Mouse (Mus musculus): ENCODE data around the gene Rpl12. TPM values are rescaled to one million over a fixed set of nuclear protein-coding genes. Genes with fewer than 3 reads are reported as not detected.

Gene Rpl12
- polyA plus RNA-seq, 1 experiment from 2014 or later: 147 TPM

DNA sequence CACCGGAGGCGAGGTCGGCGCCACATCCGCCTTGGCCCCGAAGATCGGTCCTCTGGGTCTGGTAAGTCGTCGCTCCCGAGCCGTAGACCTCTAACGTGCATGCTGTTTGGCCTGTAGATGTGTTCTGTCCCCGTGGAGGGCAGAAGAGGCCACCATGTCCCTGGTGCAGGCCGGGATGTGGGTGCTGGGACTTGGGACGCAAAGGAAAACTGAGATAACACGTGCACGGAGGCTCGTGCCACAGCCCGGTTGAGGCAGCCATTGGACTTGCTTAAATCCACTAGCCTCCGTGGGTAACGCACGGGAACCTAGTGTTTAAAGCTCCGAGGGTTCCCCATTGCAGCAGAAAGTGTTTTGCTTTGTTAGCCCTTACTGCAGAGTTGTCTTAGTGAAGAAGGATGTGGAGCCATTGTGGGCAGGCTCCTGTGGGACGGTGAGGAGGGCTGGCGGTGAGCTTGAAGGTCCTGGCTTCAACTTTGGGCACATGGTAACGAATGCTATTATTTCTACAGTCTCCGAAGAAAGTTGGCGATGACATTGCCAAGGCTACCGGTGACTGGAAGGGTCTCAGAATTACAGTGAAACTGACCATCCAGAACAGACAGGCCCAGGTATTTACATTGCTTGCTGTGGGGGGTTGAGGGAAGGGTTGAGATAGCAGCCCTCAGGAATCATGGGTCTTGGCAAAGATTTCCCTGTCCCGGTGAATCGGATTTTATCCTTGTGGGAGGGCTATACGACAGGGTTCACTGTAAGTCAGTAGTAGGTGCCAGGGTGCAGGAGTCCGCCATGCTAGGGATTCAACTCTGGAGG, 909 bp downstream of the Rpl12 start:
- Histone ChIP-seq H3K4me1 (ENCODE audit: control insufficient read depth, insufficient read depth, low read length) (peaks cover 21% of the 10 kb centered on the region), H3K9ac (ENCODE audit: low read length) (peak overlapping the region; percentile 96), H3K9me3 (ENCODE audit: control insufficient read depth, low read length) (no peaks in the 10 kb centered on the region), H3K27ac (ENCODE audit: low read depth, low read length) (peak overlapping the region; percentile 82), H3K4me3 (ENCODE audit: low read depth, low read length) (peak overlapping the region; percentile 95), H3K36me3 (ENCODE audit: control insufficient read depth, insufficient read depth, low read length) (peaks cover 8% of the 10 kb centered on the region), H3K27me3 (ENCODE audit: control insufficient read depth, insufficient read depth, low read length) (no peaks in the 10 kb centered on the region), H3K4me2 (ENCODE audit: low read depth) (peak overlapping the region; percentile 95)
- under 1% methylated on average over 33 of the region's 33 CpGs for WGBS
- peak; percentile 41 for DNase-seq (ENCODE audit: low spot score)
- no peak for ATAC-seq (ENCODE audit: insufficient read depth, low FRiP score, low TSS enrichment)

GRCm38 (mm10) chr2:32962875-32963220, 1.5 kb downstream of the Rpl12 start:
- no peak for DNase-seq (ENCODE audit: low spot score)
- Histone ChIP-seq H3K9me3 (ENCODE audit: control insufficient read depth, low read length) (no peaks in the 10 kb centered on the region), H3K4me2 (ENCODE audit: low read depth) (peak overlapping the region; percentile 95), H3K27me3 (ENCODE audit: control insufficient read depth, insufficient read depth, low read length) (no peaks in the 10 kb centered on the region), H3K36me3 (ENCODE audit: control insufficient read depth, insufficient read depth, low read length) (peaks cover 8% of the 10 kb centered on the region), H3K4me3 (ENCODE audit: low read depth, low read length) (peak overlapping the region; percentile 95), H3K4me1 (ENCODE audit: control insufficient read depth, insufficient read depth, low read length) (peaks cover 25% of the 10 kb centered on the region), H3K27ac (ENCODE audit: low read depth, low read length) (no peak overlapping the region), H3K9ac (ENCODE audit: low read length) (peak overlapping the region; percentile 96)
- no peak for ATAC-seq (ENCODE audit: insufficient read depth, low FRiP score, low TSS enrichment)
- WGBS: 9% methylated on average over 9 of the region's 9 CpGs

DNA sequence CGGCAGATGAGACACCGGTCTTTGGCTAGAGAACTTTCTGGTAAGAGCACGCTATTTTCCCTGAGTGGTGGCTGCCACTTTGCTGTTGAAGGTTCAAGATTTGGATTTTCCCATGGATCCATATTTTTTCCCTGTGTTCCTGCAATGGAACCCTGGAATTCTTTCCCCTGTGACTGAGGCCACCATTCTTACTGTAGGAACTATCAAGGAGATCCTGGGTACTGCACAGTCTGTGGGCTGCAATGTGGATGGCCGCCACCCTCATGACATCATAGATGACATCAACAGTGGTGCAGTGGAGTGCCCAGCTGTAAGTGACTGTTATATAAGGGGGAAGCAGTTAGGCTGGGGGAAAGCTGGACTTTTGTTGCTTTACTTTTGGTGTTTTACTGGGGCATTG, 2.2 kb downstream of the Rpl12 start:
- H3K27me3 ChIP-seq (ENCODE audit: control insufficient read depth, insufficient read depth, low read length): no peaks in the 10 kb centered on the region
- no peak overlapping the region for H3K9ac ChIP-seq (ENCODE audit: low read length)
- DNase-seq (ENCODE audit: low spot score): no peak
- no peaks in the 10 kb centered on the region for H3K9me3 ChIP-seq (ENCODE audit: control insufficient read depth, low read length)
- H3K27ac ChIP-seq (ENCODE audit: low read depth, low read length): no peak overlapping the region
- peak overlapping the region; percentile 95 for H3K4me3 ChIP-seq (ENCODE audit: low read depth, low read length)
- peaks cover 25% of the 10 kb centered on the region for H3K4me1 ChIP-seq (ENCODE audit: control insufficient read depth, insufficient read depth, low read length)
- H3K4me2 ChIP-seq (ENCODE audit: low read depth): peak overlapping the region; percentile 95
- H3K36me3 ChIP-seq (ENCODE audit: control insufficient read depth, insufficient read depth, low read length): peaks cover 8% of the 10 kb centered on the region
- WGBS: 68% methylated on average over 4 of the region's 4 CpGs
- no peak for ATAC-seq (ENCODE audit: insufficient read depth, low FRiP score, low TSS enrichment)

GRCm38 (mm10) chr2:32963981-32964380, 2.6 kb downstream of the Rpl12 start:
- Histone ChIP-seq H3K27me3 (ENCODE audit: control insufficient read depth, insufficient read depth, low read length) (no peaks in the 10 kb centered on the region), H3K4me2 (ENCODE audit: low read depth) (peak overlapping the region; percentile 95; the same call in 1 of the 2 replicates), H3K36me3 (ENCODE audit: control insufficient read depth, insufficient read depth, low read length) (peaks cover 8% of the 10 kb centered on the region), H3K4me1 (ENCODE audit: control insufficient read depth, insufficient read depth, low read length) (peaks cover 25% of the 10 kb centered on the region), H3K9me3 (ENCODE audit: control insufficient read depth, low read length) (no peaks in the 10 kb centered on the region), H3K9ac (ENCODE audit: low read length) (no peak overlapping the region), H3K27ac (ENCODE audit: low read depth, low read length) (no peak overlapping the region), H3K4me3 (ENCODE audit: low read depth, low read length) (no peak overlapping the region)
- DNase-seq (ENCODE audit: low spot score): no peak
- 68% methylated on average over 1 of the region's 1 CpGs for WGBS
- ATAC-seq (ENCODE audit: insufficient read depth, low FRiP score, low TSS enrichment): no peak

GRCm38 (mm10) chr2:32964659-32965457, 3.5 kb downstream of the Rpl12 start:
- H3K9me3 ChIP-seq (ENCODE audit: control insufficient read depth, low read length): no peaks in the 10 kb centered on the region
- no peak overlapping the region for H3K4me2 ChIP-seq (ENCODE audit: low read depth)
- H3K36me3 ChIP-seq (ENCODE audit: control insufficient read depth, insufficient read depth, low read length): peaks cover 8% of the 10 kb centered on the region
- H3K27ac ChIP-seq (ENCODE audit: low read depth, low read length): no peak overlapping the region
- H3K4me3 ChIP-seq (ENCODE audit: low read depth, low read length): no peak overlapping the region
- H3K4me1 ChIP-seq (ENCODE audit: control insufficient read depth, insufficient read depth, low read length): peaks cover 25% of the 10 kb centered on the region
- H3K9ac ChIP-seq (ENCODE audit: low read length): no peak overlapping the region
- WGBS: 27% methylated on average over 10 of the region's 10 CpGs
- no peak for ATAC-seq (ENCODE audit: insufficient read depth, low FRiP score, low TSS enrichment)
- H3K27me3 ChIP-seq (ENCODE audit: control insufficient read depth, insufficient read depth, low read length): no peaks in the 10 kb centered on the region
- no peak for DNase-seq (ENCODE audit: low spot score)

- H3K36me3 ChIP-seq (ENCODE audit: control insufficient read depth, insufficient read depth, low read length): peaks cover 8% of the 10 kb centered on the region
- H3K4me3 ChIP-seq (ENCODE audit: low read depth, low read length): no peak overlapping the region
- no peaks in the 10 kb centered on the region for H3K27me3 ChIP-seq (ENCODE audit: control insufficient read depth, insufficient read depth, low read length)
- 24% methylated on average over 7 of the region's 7 CpGs for WGBS
- H3K27ac ChIP-seq (ENCODE audit: low read depth, low read length): no peak overlapping the region
- DNase-seq (ENCODE audit: low spot score) (no peak), ATAC-seq (ENCODE audit: insufficient read depth, low FRiP score, low TSS enrichment) (no peak)
- peaks cover 23% of the 10 kb centered on the region for H3K4me1 ChIP-seq (ENCODE audit: control insufficient read depth, insufficient read depth, low read length)
- no peak overlapping the region for H3K9ac ChIP-seq (ENCODE audit: low read length)
- H3K4me2 ChIP-seq (ENCODE audit: low read depth): peak overlapping the region; percentile 79; the same call in 1 of the 2 replicates
- H3K9me3 ChIP-seq (ENCODE audit: control insufficient read depth, low read length): no peaks in the 10 kb centered on the region
Observed at GRCm38 (mm10) chr2:32965511-32966183, 4.3 kb downstream of the Rpl12 start.

DNA sequence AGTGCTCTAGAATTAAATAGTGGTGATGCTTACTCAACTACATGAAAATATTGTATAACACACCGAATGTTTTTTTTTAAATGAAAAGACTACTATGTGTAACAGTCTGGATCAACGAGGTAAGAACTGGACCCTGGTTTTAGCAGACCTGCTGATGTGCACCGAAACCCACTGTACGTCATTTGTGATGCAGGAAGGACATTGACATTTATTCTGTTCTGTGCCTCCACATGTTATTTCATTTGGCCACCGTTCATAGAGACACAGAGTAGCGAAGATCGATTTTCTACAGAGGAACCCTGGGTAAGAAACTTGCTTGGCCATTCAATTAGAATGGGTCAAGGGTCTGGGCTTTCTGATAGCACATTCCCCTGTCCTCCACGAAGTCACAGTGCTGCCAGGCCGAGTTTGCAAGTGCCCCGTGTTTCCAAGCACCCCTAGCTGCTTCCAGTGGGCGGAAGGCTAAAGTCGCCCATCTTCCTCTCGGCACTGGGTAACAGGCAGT, 4.9 kb downstream of the Rpl12 start:
- ATAC-seq (ENCODE audit: insufficient read depth, low FRiP score, low TSS enrichment): peak; percentile 28
- H3K4me2 ChIP-seq (ENCODE audit: low read depth): peak overlapping the region; percentile 79
- no peak for DNase-seq (ENCODE audit: low spot score)
- peak overlapping the region; percentile 57 for H3K4me3 ChIP-seq (ENCODE audit: low read depth, low read length)
- peaks cover 8% of the 10 kb centered on the region for H3K36me3 ChIP-seq (ENCODE audit: control insufficient read depth, insufficient read depth, low read length)
- peaks cover 18% of the 10 kb centered on the region for H3K4me1 ChIP-seq (ENCODE audit: control insufficient read depth, insufficient read depth, low read length)
- peak overlapping the region; percentile 84 for H3K27ac ChIP-seq (ENCODE audit: low read depth, low read length)
- peak overlapping the region; percentile 83 for H3K9ac ChIP-seq (ENCODE audit: low read length)
- no peaks in the 10 kb centered on the region for H3K27me3 ChIP-seq (ENCODE audit: control insufficient read depth, insufficient read depth, low read length)
- WGBS: 9% methylated on average over 13 of the region's 13 CpGs
- no peaks in the 10 kb centered on the region for H3K9me3 ChIP-seq (ENCODE audit: control insufficient read depth, low read length)

Measured in neural tube, embryonic 11.5 days (tissue).